Mouse (Mus musculus): ENCODE results near the gene B3gnt2.

DNA sequence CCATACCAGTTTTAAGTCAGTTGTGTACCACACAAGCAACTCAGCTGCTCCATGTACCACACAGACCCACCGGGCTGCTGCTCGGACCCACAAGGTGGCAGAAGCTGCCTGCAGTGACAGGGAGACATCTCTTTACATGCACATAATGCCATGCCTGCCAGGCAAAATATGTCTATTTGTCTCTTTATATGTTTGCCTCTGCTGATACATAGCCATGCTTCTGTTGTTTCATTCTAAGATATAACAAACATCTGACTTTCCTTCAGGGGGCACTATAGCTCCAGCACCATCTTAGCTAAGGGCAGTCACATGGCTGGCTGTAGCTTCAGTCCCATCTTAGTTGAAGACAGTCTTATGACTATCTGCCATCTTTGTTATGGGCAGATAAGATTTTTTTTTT, 150.2 kb downstream of the B3gnt2 start:
- no peak for TF ChIP-seq CTCF (IDR thresholded peaks at IDR 0.05; ENCODE audit: extremely low read depth, insufficient read length, insufficient replicate concordance, low read depth, low read length)
- TF ChIP-seq POLR2A (IDR thresholded peaks at IDR 0.05; ENCODE audit: low read depth, low read length): no peak

Data from small intestine, adult 2 months (tissue).